Mouse (Mus musculus): ENCODE results near the gene Slc12a5.
A peak's percentile ranks its signal among the peaks of the same experiment; 100 is the strongest.

The Slc12a5 gene

DNA sequence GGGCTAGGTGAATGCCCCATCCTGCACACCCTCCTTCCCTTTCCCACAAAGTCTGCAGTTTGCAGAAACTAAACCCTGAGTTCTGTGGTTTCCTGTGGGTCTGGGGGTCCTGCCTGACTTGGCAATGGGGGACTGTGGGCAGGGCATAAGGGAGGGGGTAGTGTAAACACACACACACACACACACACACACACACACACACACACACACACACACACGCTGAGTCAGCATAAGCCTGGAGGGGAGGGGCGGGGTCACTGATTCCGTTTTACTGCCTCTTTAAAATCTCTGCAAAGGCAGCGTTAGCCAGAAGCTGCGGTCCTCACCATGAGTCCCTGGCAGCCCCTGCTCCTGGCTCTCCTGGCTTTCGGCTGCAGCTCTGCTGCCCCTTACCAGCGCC, 12.7 kb upstream of the Slc12a5 start:
- DNase-seq, result no peak

DNA sequence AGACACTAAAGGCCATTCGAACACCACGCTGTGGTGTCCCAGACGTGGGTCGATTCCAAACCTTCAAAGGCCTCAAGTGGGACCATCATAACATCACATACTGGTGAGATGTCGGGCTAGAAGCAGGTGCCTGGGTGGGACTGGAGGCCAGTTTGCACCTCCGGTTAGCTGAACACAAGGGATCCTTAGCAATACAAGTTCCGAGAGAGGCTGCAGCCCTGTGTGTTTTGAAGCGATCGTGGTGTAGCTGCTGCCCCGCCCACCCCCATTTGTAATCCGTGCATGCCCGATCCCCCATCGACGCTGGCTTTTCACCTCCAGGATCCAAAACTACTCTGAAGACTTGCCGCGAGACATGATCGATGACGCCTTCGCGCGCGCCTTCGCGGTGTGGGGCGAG, 11.6 kb upstream of the Slc12a5 start:
- no peak for DNase-seq

DNA sequence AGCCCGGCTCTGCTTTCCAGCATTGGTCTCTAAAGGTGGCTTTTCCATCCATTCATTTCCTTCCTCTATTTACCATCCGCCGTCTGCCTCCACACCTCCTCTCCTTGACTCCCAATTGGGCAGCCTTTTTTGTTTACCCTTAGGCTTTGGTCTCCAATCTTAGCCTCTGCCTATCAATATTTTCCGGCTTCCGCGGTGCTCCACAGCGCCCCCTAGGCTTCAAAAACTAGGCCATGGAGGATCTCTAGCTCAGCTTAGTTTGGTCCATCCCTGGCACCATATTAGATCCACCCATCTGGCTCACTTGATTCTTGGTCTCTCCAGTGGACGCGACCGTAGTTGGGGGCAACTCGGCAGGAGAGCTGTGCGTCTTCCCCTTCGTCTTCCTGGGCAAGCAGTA, 10.1 kb upstream of the Slc12a5 start:
- no peak for DNase-seq

DNA sequence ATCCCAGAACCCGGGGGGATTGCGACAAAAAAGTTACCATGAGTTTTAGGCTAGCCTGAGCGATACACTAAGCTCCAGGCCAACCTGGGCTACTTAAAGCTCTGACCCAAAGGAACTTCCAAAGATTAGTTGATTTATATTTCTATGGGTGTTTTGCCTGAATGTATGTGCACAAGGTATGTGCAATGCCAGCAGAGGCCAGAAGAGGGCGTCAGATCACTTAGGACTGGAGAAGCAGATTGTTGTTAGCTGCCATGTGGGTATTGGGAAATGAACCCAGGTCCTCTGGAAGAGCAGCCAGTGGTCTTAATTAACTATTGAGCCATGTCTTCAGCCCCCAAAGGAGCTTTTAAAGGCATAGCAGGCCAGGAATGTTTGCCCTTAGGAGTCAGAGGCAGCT, 8.9 kb upstream of the Slc12a5 start:
- DNase-seq, result no peak

DNA sequence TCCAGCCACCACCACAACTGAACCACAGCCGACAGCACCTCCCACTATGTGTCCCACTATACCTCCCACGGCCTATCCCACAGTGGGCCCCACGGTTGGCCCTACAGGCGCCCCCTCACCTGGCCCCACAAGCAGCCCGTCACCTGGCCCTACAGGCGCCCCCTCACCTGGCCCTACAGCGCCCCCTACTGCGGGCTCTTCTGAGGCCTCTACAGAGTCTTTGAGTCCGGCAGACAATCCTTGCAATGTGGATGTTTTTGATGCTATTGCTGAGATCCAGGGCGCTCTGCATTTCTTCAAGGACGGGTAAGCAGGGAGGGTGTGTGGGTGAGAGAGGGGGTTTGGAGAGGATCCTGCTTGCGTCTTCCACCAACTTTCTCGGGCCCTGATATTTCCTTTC, 8.2 kb upstream of the Slc12a5 start:
- DNase-seq, result peak; percentile 25

DNA sequence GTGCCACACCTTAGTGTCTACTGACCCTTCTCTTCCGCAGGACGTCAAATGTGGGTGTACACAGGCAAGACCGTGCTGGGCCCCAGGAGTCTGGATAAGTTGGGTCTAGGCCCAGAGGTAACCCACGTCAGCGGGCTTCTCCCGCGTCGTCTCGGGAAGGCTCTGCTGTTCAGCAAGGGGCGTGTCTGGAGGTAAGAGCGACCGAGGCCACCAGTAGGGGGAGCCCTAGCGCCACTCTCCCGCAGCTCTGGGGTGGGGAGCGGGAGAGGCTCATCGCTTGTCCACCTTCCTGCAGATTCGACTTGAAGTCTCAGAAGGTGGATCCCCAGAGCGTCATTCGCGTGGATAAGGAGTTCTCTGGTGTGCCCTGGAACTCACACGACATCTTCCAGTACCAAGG, 7.4 kb upstream of the Slc12a5 start:
- peak; percentile 88 for DNase-seq

DNA sequence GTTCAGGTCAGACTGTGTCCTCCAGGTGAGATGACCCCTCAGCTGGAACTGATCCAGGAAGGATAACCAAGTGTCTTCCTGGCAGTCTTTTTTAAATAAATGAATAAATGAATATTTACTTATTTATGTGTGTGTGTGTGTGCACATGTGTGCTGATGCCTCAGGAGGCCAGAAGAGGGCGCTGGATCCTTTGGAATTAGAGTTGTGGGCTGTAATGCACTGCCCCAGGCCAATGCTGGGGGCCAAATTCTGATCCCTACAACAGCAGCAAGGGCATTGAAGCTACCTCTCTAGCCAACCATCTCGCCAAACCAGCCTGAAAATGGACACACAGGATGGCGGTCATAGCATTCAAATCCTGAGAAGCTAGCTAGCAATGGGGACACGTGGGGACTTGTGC, 4.9 kb upstream of the Slc12a5 start:
- DNase-seq, result peak; percentile 26

DNA sequence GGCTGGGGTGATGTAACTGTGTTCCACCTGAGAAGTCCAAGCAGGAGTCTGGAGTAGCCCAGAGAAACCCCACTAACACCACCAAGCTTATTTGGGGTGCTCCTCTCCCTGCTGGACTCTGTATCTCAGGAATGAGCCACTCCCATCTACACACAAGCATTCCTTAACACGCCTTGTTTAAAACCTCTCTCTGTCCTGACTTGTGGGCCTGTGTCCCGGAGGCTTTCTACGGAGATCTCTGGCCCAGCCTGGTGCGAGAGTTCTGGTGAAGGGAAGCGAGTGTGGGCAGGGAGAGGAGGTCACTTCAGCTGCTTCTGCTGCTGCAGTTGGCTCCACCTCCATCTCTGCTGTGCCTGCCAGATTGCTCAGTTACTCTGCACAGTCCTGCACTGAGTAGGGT, 4.4 kb upstream of the Slc12a5 start:
- no peak for DNase-seq

DNA sequence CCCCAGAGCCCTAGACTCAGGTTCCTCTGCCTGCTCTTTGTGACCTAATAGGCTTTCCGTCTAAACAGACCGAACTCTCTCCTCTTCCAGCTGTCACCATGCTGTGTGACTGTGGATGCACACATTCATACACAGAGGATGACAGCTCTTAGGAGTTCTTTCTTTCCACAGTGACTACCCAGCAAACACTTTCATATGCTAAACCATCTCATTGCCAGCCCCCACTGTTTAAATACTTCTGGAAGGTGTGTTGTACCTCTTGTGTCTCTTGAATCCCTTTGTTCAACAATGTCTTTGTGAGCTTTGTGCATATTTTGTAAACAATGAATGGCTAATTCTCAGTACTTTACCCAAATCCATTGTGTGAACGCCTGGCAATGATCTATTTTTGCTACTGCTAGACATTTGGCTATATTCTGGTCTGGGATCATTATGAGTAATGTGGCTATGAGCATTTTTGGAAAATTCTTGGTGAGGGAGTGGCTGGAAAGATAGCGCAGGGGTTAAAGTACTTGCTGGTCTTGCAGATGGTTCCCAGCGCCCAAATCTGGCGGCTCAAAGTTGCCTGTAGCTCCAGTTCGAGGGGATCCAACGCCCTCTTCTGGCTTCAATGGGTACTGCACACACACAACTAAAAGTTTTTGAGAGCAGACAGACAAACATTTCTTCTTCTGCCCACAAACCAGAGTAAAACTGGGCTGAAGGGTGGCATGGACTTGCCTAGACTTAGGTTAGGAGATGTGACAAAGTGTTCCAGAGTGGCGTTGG, 2.9 kb upstream of the Slc12a5 start:
- no peak for DNase-seq

DNA sequence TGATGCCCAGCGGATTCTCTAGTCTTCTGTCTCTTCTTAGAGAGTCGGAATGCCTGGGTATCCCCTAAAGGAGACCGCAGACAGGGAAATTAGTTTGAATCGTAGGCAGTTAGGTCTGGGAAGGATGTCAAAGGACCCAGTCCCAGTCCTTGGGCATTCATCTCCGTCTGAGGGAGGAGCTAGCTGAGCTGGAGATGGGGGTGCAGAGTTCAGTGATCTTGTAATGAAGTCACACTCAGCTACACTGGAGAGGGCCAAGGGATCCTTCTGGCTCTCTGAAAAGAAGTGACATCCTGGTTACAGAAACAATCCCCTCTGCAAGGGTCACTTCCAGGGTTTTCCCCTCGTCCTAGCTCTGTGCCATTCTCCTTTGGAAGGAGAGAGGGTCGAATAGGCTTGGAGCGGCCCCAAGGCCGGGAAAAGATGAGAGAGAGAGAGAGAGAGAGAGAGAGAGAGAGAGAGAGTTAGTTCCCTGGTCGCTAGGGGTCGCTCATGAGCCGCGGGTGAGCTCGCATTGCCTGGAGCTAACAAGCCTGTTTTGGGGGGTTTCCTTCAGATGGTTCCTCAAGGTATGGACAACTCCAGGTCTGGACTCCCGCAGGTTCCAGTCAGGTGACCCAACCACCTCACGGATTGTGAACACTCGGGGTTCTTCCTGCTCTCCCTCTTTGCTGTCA, 1.0 kb downstream of the Slc12a5 start:
- DNase-seq, result peak; percentile 85

DNA sequence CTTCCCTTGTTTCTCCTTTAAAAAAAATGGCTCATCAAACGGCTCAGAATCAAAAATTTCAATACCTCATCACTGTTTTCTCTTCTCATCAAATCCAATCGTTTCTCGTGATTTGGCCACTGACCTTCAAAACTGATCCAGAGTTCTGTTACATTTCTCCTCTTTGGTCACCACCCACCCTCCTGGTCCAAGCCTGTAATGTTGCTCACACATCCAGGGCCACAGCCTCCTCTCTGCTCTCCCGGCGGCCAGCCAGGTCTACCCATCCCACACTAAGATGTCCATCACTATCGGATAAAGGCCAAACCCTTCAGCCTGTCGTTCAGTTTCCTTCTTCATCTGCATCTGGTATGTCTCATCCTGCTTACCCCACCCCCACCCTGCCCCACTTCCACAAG, 1.6 kb downstream of the Slc12a5 start:
- DNase-seq, result peak; percentile 56

DNA sequence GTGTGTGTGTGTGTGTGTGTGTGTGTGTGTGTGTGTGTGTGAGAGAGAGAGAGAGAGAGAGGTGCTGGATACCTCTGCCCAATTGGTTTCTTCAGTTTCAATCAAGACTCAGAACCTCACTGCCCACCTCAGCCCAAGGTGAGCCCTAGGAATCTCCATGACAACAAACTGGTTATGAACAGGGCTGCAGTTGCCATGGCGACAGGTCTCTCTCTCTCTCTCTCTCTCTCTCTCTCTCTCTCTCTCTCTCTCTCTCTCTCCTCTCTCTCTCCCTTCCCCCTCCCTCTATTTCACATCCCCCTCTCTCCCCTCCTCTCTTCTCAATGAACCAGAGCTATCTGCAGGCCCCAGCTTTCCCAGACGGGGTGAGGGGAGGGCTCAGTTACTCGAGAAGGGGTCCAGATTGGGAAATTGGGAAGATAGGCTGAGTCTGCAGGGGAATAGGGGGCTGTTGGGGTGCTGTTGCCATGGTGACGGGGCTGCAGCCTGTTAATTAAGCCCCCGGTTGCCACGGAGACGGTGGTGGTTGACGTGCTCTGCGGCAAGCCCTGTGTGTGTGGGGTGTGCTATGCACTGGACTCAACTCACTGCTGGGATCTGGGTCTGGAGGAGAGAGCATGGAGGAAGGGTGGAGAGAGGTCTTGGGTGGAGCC, 3.8 kb downstream of the Slc12a5 start:
- peak; percentile 41 for DNase-seq

DNA sequence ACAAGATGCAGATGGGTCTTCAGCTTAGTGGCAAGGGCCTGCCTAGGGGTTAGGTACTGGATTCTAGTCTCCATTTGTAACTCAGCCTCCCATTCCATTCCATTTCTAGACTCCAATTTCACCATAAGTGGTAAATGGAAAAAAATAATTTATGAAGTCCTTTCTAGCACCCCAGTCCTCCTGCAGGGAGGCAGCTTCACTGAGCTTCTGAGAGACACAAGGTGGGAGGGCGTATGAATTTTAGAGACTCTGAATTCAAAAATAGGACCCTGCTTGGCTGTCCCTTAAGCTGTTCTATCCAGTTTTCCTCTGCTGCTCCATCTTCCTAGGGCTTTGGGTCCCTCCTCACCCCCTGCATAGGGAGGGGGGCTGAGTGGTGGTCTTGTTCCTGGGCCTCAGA, 4.4 kb downstream of the Slc12a5 start:
- no peak for DNase-seq

DNA sequence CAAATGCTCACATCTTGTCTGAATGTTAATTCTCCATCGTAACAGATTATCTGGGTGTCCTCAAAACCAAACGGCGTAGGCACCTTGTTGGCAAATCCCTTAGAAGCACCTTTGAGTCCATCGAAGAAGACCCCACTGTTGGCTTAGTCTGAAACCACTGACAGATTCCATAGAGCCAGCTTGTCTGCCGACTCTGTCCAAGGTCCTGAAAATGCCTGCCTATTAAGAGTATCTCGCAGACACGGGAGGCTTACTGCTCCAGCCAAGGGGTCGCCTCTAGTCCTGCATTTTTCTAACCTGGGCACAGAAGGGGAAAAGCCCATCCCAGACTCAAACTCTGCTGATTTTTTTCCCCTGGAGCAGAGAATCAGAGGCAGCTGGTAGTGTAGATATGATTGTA, 5.8 kb downstream of the Slc12a5 start:
- peak; percentile 47 for DNase-seq

DNA sequence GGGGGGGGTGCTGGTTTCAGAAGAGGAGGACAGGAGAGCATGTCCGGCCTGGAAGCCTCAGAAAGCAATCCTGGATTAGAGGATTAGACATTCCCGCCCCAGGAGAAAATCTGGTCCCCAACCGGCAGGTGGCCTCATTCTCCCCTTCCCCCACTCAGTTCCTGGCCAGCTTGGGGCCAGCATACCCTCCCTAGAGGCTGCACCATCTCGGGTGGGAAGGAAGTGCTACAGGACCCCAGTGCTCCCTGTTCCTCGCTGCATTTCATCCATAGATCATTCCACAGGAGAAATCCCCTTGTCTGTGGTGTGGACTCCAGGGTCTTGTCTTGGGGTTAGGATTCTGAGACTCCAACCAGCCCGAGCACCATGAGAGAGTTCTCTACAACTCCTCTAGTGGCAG, 6.6 kb downstream of the Slc12a5 start:
- peak; percentile 72 for DNase-seq

DNA sequence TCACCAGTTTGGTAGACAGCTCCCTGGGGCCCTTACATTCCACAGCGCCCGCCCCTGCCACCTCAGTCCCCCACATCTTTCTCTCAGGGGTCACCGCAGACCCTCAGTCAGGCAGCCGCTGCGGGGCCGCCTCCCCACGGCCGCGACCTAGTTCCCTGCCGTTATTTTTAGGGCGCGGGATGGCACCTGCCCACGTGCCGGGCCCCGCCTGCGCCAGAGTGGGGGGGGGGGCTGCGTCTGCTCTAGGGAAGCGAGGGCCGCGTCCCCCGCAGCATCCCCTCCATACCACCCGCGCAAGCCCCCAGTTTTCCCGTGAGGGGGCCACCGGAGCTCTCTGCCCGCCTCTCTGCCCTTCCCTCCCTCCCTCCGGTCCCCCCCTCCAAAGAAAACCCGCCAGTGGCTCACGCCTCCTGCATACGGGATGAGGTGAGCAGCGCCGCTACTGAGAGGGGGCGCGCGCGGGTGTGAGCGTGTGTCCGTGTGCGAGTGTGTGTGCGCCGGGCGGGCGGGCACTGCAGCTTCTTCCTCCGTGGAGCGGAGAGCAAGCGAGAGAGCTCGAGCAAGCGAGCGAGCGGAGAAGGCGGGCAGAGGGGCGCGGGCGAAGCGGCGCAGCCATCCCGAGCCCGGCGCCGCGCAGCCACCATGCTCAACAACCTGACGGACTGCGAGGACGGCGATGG, 7.3 kb downstream of the Slc12a5 start:
- DNase-seq, result peak; percentile 86

DNA sequence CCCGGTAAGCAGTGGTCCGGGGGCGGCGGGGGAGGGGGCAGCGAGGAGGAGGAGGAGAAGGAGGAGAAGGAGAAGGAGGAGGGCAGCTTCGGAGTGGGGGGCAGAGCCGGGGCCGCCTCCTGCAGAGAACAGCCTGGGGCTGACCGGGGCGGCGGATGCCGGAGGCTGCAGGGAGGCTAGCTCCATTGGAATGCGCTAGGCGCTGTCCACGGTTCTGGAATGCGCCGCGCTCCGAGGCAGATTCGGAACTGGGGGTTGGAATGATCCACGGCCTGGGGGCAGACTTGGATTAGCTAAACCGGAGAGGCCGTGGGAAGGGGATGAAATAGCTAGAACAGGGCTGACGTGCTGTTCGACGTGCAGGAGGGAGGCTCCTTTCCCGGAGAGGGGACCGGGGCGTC, 7.8 kb downstream of the Slc12a5 start:
- DNase-seq, result peak; percentile 73

DNA sequence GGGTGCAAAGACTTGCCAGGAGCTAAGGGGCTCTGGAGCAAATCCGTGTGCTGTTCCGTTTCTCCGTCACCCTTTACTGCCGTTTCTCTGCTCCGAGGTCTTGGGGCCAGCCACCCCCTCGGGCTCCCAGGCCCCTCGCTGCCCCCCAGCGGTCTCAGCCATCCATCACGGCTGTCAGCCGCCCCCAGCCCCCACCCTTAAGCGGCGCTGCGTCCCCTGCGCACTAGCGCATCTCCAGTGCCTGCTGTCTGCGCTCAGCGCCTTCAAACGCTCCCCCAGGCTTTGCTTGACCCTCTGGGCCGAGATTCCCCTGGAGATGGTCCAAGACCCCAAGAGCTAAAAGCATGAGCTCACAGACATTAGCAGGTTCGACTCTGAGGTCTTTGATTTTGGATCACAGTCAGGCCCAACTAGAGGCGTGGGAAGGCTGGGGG, 8.8 kb downstream of the Slc12a5 start:
- peak; percentile 73 for DNase-seq

DNA sequence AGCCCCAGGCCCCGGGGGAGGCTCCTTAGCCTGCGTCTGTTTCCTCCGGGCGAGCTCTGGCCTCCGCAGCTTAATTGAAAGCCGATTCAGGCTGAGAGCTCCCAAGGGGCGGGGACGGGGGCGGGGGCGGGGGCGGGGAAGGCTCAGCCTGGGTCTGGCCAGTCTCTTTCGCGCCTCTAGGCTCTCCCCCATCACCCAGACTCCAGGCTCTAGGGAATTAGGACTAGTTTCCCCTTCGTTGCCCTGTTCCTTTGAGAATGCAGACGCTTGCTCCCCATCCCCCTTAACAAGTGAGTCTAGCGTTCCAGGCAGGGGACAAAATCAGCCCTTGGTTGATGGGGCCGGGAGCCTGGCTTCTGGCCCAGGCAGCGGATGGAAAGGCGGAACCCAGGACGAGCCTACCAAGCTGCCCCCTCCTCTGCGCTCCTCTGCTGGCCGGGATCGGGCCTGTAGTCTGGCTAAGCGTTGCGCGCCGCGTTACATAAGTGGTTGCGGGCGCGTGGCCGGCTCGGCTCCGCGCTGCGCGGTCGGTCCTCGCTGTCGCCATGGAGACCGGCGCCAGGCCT, 10.1 kb downstream of the Slc12a5 start:
- DNase-seq, result peak; percentile 87

DNA sequence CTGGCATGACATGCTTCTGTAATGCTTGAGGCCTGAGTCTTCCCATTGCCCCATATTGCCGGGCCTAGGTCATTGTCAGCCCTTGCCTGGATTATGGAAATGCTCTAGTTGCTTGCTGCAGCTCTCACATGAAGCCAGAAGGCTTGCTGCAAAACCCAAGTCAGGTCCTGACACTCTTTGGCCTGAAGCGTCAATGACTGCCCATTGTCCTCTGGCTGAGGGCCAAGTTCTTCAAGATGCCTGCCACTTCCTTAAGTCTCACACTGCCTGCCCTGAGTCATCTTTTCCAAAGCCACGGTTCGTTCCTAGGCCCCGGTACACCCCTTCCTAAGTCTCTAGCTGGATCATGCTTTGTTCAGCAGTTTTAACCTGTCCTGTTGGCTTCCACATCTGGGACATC, 12.0 kb downstream of the Slc12a5 start:
- no peak for DNase-seq

DNA sequence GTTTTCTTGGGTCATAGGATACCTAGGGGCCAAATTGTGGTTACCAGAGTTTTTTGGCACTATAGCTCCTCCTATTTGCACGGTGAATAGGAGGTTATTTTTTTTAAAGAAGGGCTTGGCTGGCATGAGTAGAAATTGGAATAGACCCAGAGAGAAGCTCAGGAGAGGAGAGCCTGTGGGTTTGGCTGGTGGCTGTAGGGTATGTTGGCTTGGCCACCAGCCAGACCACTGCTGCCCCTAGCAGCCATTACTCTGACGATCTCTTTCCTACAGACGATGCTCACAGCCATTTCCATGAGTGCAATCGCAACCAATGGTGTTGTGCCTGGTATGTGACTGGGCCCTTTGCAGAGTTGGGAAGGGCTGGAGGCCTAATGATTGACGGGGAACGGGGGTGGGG, 15.0 kb downstream of the Slc12a5 start:
- peak; percentile 63 for DNase-seq

DNA sequence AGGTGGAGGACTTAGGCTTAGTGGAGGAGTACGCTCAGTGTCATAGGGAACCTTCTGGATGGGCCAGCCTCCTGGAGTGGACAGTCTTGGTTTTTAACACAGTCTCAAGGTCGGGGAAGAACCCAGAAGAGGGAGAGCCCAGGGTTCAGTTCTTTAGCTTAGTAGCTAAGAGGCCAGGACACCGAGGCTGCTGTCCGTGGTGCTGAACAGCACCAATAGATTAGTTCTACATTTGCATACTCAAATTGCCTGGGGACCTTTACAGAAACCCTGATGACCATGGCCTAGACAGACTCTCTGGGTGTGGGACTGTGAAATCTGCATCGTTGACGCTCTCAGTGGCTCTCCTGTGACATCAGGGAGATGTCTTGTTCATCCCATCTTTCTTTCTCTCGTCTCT, 19.1 kb downstream of the Slc12a5 start:
- DNase-seq, result no peak

DNA sequence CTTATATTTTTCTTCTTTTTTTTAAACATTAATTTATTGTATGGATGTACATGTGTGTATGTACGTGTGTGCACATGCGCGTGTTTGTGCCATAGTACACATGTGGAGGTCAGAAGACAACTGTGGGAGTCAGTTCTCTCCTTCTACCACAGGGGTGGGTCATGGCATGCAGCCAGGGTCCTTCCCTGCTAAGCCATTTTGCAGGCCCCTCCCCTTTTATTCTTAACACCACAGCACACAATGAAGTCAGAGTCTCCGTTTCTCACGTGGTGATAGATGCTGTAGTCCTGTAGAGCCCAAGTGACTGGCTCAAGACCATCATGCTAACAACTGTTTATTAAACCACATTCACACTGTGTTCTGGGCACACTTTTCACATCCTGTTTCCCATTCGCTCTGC, 25.4 kb downstream of the Slc12a5 start:
- peak; percentile 60 for DNase-seq
